Mouse (Mus musculus) hematopoietic stem cell, adult 5-6 weeks (primary cell): Measurements from ENCODE around the gene Chst11. TPM values are rescaled to one million over a fixed set of nuclear protein-coding genes. Genes with fewer than 3 reads are reported as not detected.

ENCODE experiments used
- ATAC-seq, 2 experiments: fragments of 125-278 bp in 1 of 2; replicated peaks in 1 of 2; 2 replicates each; pipeline ENCODE4 v1.8.0; 2016 to 2017; ENCODE audit warnings: inconsistent platforms in 2 of 2, mild to moderate bottlenecking in 2 of 2, moderate number of reproducible peaks in 2 of 2, low read depth in 1 of 2, moderate TSS enrichment in 1 of 2; ENCODE audit not compliant: low FRiP score in 2 of 2, poor library complexity in 2 of 2, severe bottlenecking in 2 of 2, insufficient read depth in 1 of 2, low TSS enrichment in 1 of 2
- total RNA-seq: library from RNA; stranded (forward); fragments of 172-1452, 232-1000 nt; gene quantifications from 2 replicates; pipeline ENCODE4 v1.2.3, GENCODE M21; 2017

Chst11 gene
- total RNA-seq, 1 experiment from 2014 or later, result 27.1 TPM

GRCm38 (mm10) chr10:83053886-83054550 is 68.7 kb downstream of the Chst11 start:
- ATAC-seq, result no peak

- ATAC-seq, result no peak
These were observed 71.0 kb downstream of the Chst11 start for GRCm38 (mm10) chr10:83056291-83056690.

- no peak for ATAC-seq
These were observed 71.6 kb downstream of the Chst11 start for GRCm38 (mm10) chr10:83056866-83057265.

GRCm38 (mm10) chr10:83060066-83060782 is 74.9 kb downstream of the Chst11 start:
- 0 out of 4 replicates have a peak, but pooled peaks of 1 of the 2 experiments have one; percentile 8 for ATAC-seq

- ATAC-seq, result no peak
These were observed 77.0 kb downstream of the Chst11 start for GRCm38 (mm10) chr10:83062315-83062714.

- ATAC-seq, result no peak
These were observed 79.5 kb downstream of the Chst11 start for GRCm38 (mm10) chr10:83064796-83065195.

- no peak for ATAC-seq
These were observed 80.9 kb downstream of the Chst11 start for GRCm38 (mm10) chr10:83066159-83066558.

GRCm38 (mm10) chr10:83067305-83067704 is 82.0 kb downstream of the Chst11 start:
- ATAC-seq, result no peak

- ATAC-seq, result no peak
These were observed 83.2 kb downstream of the Chst11 start for GRCm38 (mm10) chr10:83068466-83068865.

GRCm38 (mm10) chr10:83069791-83070190 is 84.5 kb downstream of the Chst11 start:
- ATAC-seq, result no peak

GRCm38 (mm10) chr10:83071785-83072580 is 86.7 kb downstream of the Chst11 start:
- no peak for ATAC-seq

GRCm38 (mm10) chr10:83073119-83073518 is 87.8 kb downstream of the Chst11 start:
- peak in 1 of 2 experiments; percentile 30; a peak in 1 of 4 replicates for ATAC-seq

- ATAC-seq, result no peak
These were observed 91.5 kb downstream of the Chst11 start for GRCm38 (mm10) chr10:83076816-83077215.

- no peak for ATAC-seq
These were observed 93.4 kb downstream of the Chst11 start for GRCm38 (mm10) chr10:83078723-83079122.

GRCm38 (mm10) chr10:83079755-83080154 is 94.5 kb downstream of the Chst11 start:
- ATAC-seq, result no peak

- 0 out of 4 replicates have a peak, but pooled peaks of 1 of the 2 experiments have one; percentile 23 for ATAC-seq
These were observed 95.0 kb downstream of the Chst11 start for GRCm38 (mm10) chr10:83080275-83080741.

- no peak for ATAC-seq
These were observed 95.6 kb downstream of the Chst11 start for GRCm38 (mm10) chr10:83080930-83081329.

- ATAC-seq, result peak; percentile 39 to 48; a peak in 2 of 4 replicates
These were observed 98.6 kb downstream of the Chst11 start for GRCm38 (mm10) chr10:83083946-83084345.
